Mouse (Mus musculus) adrenal gland, adult (tissue): ENCODE results near the gene Rgr.
"Not testable (repeated sequence)": the region's sequence is repeated elsewhere in the genome, so short reads cannot be mapped to it uniquely, and the experiment has no call there.

ENCODE experiments used
- DNase-seq, 2 experiments: peaks; one replicate each; pipeline ENCODE4 v3.0.0; 2022 to 2023; ENCODE audit warnings: low spot score in 1 of 2; ENCODE audit not compliant: inconsistent age in 2 of 2

Gene Rgr

DNA sequence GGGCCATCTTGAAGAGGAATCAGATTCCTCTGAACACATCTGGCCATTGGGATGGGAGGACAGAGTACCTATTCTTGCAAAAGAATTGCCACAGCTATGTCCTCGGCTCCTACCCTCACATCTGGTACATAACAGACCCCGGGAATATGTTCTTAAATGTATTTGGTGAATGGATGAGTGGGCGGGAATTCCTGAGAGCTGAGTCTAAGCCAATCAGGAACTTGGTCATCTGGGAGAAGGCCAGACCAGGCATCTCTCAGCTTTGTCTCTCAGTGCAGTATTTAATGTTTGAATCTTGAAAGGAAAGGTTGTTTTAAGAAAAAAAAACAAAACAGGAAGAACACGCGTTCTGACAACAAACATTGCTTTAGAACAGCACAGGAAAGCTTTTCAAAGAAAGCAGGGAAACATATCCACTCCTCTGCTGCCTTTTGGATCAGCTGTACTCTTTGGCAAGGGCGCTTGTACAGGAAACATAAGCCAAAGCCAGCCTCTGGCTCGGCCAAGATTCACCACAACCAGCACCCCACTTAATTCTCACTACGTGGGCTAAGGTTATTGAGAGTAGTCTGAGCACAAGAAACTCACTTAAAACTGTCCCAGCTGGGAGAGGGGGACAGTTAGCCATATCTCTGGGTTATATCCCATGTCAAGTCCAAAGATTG, 45.2 kb downstream of the Rgr start:
- DNase-seq, result no peak

DNA sequence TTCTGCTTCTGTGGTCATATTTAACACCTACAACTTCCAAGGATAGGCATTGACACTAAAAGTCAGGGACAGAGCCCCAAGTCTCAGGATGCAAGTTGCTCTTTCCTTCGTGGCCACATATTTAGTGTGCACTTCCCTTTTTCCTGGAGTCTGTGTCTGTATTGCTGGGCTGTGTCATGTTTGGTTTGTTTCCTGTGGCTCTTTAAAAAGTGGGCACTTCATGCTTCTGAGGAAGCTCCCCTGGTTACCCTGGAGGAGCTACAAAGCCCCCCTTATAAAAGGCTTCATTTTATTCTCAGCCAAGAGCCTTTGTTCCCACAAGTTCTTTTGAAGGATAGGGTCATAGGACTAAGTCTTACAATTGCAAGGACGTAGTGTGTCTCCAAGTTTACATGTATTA, 45.9 kb downstream of the Rgr start:
- DNase-seq, result no peak

DNA sequence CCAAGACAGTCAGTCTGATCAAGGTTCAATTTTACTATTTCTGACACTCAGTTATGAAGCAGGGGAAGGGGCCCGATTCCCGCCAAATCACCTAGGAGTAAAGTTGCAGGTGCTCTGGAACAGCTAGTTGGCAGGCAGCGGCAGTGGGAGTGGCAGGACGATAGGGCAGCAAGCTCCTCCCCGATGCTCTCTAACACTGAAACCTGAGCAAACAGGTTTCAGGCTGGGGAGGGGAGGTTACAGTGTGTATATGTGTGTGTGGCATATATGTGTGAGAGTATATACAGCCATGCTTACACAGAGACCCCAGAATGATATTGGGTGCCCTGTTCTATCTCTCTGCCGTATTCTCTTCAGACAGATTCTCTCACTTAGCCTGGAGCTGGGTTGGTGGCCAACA, 48.0 kb downstream of the Rgr start:
- not testable (repeated sequence) for DNase-seq

DNA sequence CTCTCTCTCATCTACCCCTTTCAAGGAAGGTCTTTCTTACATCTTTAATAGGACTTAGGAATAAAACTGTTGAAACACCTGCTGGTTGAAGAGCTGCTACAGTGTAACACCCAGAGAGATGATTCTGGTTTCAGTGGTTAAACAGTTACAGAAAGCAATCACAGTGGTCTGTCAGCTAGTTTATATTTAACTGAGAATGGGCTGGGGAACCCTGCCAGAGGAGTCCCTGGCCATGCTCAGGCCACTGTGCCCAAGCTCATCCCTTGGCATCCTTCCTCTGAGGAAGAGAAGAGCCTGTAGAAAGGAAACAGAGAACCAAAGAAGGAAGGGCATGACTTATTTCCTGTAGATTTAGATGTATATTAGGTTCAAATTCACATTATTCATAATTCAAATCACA, 59.0 kb downstream of the Rgr start:
- no peak for DNase-seq

DNA sequence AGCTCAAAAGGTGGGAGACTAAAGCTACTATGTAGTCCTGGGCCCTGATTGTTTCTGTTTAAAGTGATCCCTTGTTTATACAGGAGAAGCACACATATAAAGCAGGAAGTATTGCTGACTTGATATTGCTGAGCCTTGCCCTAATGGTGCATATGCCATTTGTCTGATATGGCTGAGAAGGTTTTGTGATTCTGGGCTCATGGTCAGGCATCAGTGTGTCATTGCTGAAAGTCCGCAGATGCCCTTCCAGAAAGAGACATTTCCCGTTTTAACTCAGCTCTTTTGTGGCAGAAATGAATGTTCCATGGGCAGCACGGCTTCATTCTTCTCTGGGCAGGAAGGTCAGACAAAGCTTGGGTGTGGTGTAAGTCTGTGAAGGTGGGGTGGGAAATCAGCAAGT, 63.1 kb downstream of the Rgr start:
- no peak for DNase-seq
